Mouse (Mus musculus): ENCODE data around the gene Mtmr12. TPM values are rescaled to one million over a fixed set of nuclear protein-coding genes. Genes with fewer than 3 reads are reported as not detected.

Mtmr12 gene
- total and polyA plus RNA-seq, 3 experiments, result 14.3 to 38.2 TPM; not detected in 1

GRCm38 (mm10) chr15:12203512-12204318 lies 1.1 kb upstream of the Mtmr12 start:
- H3K27me3 ChIP-seq (ENCODE audit: control insufficient read depth in 1 of 2, insufficient read depth in 2 of 2, low read length in 2 of 2), result no peaks in the 10 kb centered on the region
- H3K4me1 ChIP-seq (ENCODE audit: control insufficient read depth in 1 of 2, insufficient read depth in 2 of 2, low read length in 2 of 2), result peaks cover 10 to 20% of the 10 kb centered on the region in 2 experiments; a peak in 3 of 4 replicates
- H3K4me3 ChIP-seq (ENCODE audit: control insufficient read depth in 1 of 2, insufficient read depth in 1 of 2, low read depth in 2 of 2, low read length in 2 of 2), result peak overlapping the region; percentile 56 to 75
- H3K9me3 ChIP-seq (replicated peaks; ENCODE audit: insufficient read depth, low read length), result no peaks in the 10 kb centered on the region
- DNase-seq (ENCODE audit: low read depth, low spot score), result peak; percentile 75
- peaks cover 35% of the 10 kb centered on the region for H3K79me2 ChIP-seq (ENCODE audit: control insufficient read depth, insufficient read depth, low read length, poor library complexity)
- H3K9ac ChIP-seq (ENCODE audit: control insufficient read depth, low read depth, low read length, poor library complexity, severe bottlenecking), result peak overlapping the region; percentile 67
- H3K27ac ChIP-seq (ENCODE audit: control insufficient read depth, low read depth, low read length), result peak overlapping the region; percentile 97
- H3K36me3 ChIP-seq (ENCODE audit: control insufficient read depth in 1 of 2, insufficient read depth in 2 of 2, low read length in 2 of 2), result peaks cover 0 to 16% of the 10 kb centered on the region in 2 experiments; a peak in 3 of 4 replicates
- TF ChIP-seq NRF1 (IDR thresholded peaks at IDR 0.05; ENCODE audit: insufficient read depth, low read depth, low read length, poor library complexity, severe bottlenecking) (no peak), RCOR1 (IDR thresholded peaks at IDR 0.05; ENCODE audit: low read depth, low read length) (0 out of 2 replicates have a peak, but pooled peaks have one; percentile 33), CHD2 (IDR thresholded peaks at IDR 0.05; ENCODE audit: low read length) (no peak), EP300 (IDR thresholded peaks at IDR 0.05; ENCODE audit: low read depth in 1 of 2, low read length in 2 of 2) (no peak), ZKSCAN1 (IDR thresholded peaks at IDR 0.05; ENCODE audit: low read depth, low read length) (no peak), TCF12 (IDR thresholded peaks at IDR 0.05; ENCODE audit: low read depth, low read length) (0 out of 2 replicates have a peak, but pooled peaks have one; percentile 14), POLR2A (IDR thresholded peaks at IDR 0.05; ENCODE audit: control insufficient read depth in 1 of 2, insufficient read depth in 1 of 2, low read depth in 1 of 2, low read length in 2 of 2, poor library complexity in 1 of 2) (no peak), ZC3H11A (IDR thresholded peaks at IDR 0.05; ENCODE audit: low read depth, low read length) (0 out of 2 replicates have a peak, but pooled peaks have one; percentile 19), MYB (IDR thresholded peaks at IDR 0.05; ENCODE audit: low read depth, low read length) (no peak), ETS1 (IDR thresholded peaks at IDR 0.05; ENCODE audit: low read depth, low read length) (peak; percentile 21; the same call in 1 of the 2 replicates), UBTF (IDR thresholded peaks at IDR 0.05; ENCODE audit: borderline replicate concordance, insufficient read depth, low read depth, low read length) (no peak), MAZ (IDR thresholded peaks at IDR 0.05; ENCODE audit: low read depth, low read length) (0 out of 2 replicates have a peak, but pooled peaks have one; percentile 19), POLR2AphosphoS5 (IDR thresholded peaks at IDR 0.05; ENCODE audit: borderline replicate concordance, low read depth, low read length) (no peak), GATA1 (IDR thresholded peaks at IDR 0.05; ENCODE audit: low read depth, low read length) (0 out of 2 replicates have a peak, but pooled peaks have one; percentile 15), ELF1 (IDR thresholded peaks at IDR 0.05; ENCODE audit: low read depth, low read length) (no peak), TAL1 (IDR thresholded peaks at IDR 0.05; ENCODE audit: low read length) (0 out of 2 replicates have a peak, but pooled peaks have one; percentile 2), KAT2A (conservative IDR thresholded peaks at IDR 0.05; ENCODE audit: low read depth, low read length) (no peak; the same call in 1 of the 2 replicates), TBP (IDR thresholded peaks at IDR 0.05; ENCODE audit: low read depth, low read length) (peak; percentile 97), ZMIZ1 (IDR thresholded peaks at IDR 0.05; ENCODE audit: low read depth, low read length) (no peak), MAFK (IDR thresholded peaks at IDR 0.05; ENCODE audit: borderline replicate concordance, low read depth, low read length) (no peak), BHLHE40 (IDR thresholded peaks at IDR 0.05; ENCODE audit: borderline replicate concordance, low read depth, low read length) (no peak), MYC (IDR thresholded peaks at IDR 0.05; ENCODE audit: low read depth, low read length) (no peak), ZNF384 (IDR thresholded peaks at IDR 0.05; ENCODE audit: low read depth, low read length) (no peak), MAX (IDR thresholded peaks at IDR 0.05; ENCODE audit: low read length) (peak; percentile 53; the same call in 1 of the 2 replicates), USF2 (IDR thresholded peaks at IDR 0.05; ENCODE audit: borderline replicate concordance in 1 of 2, insufficient read depth in 1 of 2, low read depth in 1 of 2, low read length in 2 of 2) (no peak), GABPA (IDR thresholded peaks at IDR 0.05; ENCODE audit: low read depth, low read length) (no peak), USF1 (IDR thresholded peaks at IDR 0.05; ENCODE audit: low read depth, low read length) (peak; percentile 23; the same call in 1 of the 2 replicates), MEF2A (IDR thresholded peaks at IDR 0.05; ENCODE audit: extremely low read depth, insufficient replicate concordance, low read depth, low read length, poor library complexity, severe bottlenecking) (no peak), HCFC1 (IDR thresholded peaks at IDR 0.05; ENCODE audit: low read depth, low read length) (no peak), NELFE (IDR thresholded peaks at IDR 0.05; ENCODE audit: low read depth, low read length) (peak; percentile 30; the same call in 1 of the 2 replicates), JUND (IDR thresholded peaks at IDR 0.05; ENCODE audit: low read depth, low read length) (no peak), E2F4 (IDR thresholded peaks at IDR 0.05; ENCODE audit: borderline replicate concordance, low read depth, low read length) (no peak), MXI1 (IDR thresholded peaks at IDR 0.05; ENCODE audit: low read depth, low read length) (no peak), SIN3A (IDR thresholded peaks at IDR 0.05; ENCODE audit: low read length) (peak; percentile 54)

Measured in MEL (cell line).